Mouse (Mus musculus): ENCODE data around the gene Mylk3.

DNA sequence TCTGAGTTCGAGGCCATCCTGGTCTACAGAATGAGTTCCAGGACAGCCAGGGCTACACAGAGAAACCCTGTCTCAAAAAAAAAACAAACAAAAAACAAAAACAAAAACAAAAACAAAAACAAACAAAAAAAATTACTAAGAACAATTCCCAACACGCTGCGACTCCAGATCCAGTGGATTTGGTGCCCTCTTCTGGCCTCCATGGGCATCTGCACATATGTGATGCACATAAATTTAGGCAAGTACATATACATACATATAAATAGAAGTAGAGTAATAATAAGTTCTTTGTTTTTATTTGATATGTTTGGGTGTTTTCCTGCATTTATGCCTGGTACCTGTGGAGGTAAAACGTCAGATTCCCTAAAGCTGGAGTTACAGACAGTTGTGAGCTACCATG, 12.4 kb upstream of the Mylk3 start:
- TF ChIP-seq CTCF (IDR thresholded peaks at IDR 0.05; ENCODE audit: low read depth) (peak; percentile 47), EP300 (optimal IDR thresholded peaks at IDR 0.05) (no peak)

Measured in stomach, postnatal 0 days (tissue).